Mouse (Mus musculus) heart, adult 2 months (tissue): Measurements from ENCODE around the gene Gtpbp6.

Source experiments
- CTCF ChIP-seq: fragments of 200-600 bp; IDR thresholded peaks from 2 replicates; pipeline ENCODE4 v1.8.1; 2022; ENCODE audit warnings: antibody characterized with exemption, mild to moderate bottlenecking, moderate library complexity
- POLR2A ChIP-seq: fragments of 200-500 bp; IDR thresholded peaks from 2 replicates; pipeline ENCODE4 v1.6.1; 2011; ENCODE audit warnings: mild to moderate bottlenecking, low read depth, low read length, control low read depth; ENCODE audit not compliant: insufficient read depth

DNA sequence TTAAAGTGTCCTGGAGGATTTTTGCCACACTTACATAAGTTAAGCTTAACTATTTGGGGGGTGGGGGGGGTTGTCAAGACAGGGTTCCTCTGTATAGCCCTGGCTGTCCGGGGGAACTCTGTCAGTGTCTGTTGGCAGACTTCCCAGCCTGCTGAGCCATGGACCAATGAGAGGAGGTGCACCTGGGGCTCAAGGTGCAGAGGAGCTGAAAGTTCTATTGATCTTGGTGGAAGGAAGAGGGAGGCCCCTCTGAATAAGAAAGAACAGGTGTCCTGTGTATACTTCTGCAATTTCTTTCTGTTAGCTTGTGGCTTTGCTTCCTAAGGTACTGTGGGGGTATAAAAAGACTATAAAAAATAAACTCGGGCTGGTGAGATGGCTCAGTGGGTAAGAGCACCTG is 16.5 kb downstream of the Gtpbp6 start:
- TF ChIP-seq POLR2A (no peak), CTCF (no peak)
